Mouse (Mus musculus) C3H10T1/2 (cell line): ENCODE results near the gene Chchd10. TPM values are rescaled to one million over a fixed set of nuclear protein-coding genes. Genes with fewer than 3 reads are reported as not detected.

Experiments used
- polyA plus RNA-seq, 2 experiments: library from polyadenylated mRNA; unstranded; fragments of >200 nt; fragmentation: generic; extraction: Trizol; gene quantifications; one replicate each; pipeline ENCODE4 v1.2.1; 2012; ENCODE audit warnings: missing spikeins in 2 of 2

Chchd10 gene
- polyA plus RNA-seq = 1 to 10 TPM in 1 of 2 experiments, under 1 TPM in 1; 0.40 to 2.4 TPM

GRCm38 (mm10) chr10:75932891-75933290 lies at the start of gene Chchd10:
Chchd10 (plus strand) TSS chr10:75933130.

GRCm38 (mm10) chr10:75893089-75893750 lies 39.7 kb upstream of the Chchd10 start, which contains the start of gene Derl3:
Derl3 (plus strand) TSS chr10:75893413.

GRCm38 (mm10) chr10:75921026-75921725 lies 11.8 kb upstream of the Chchd10 start, which contains the start of gene Smarcb1:
Smarcb1 (minus strand) TSS chr10:75921617.

GRCm38 (mm10) chr10:75935680-75936541 lies 3.0 kb downstream of the Chchd10 start, which contains the start of gene Mmp11:
Mmp11 (minus strand) TSS chr10:75936496.

GRCm38 (mm10) chr10:75940520-75940919 lies 7.6 kb downstream of the Chchd10 start, which contains the start of gene Gm867:
Gm867 (minus strand) TSS chr10:75940672.

GRCm38 (mm10) chr10:75942736-75943477 lies 10.0 kb downstream of the Chchd10 start, which contains the start of gene Vpreb3:
Vpreb3 (plus strand) TSS chr10:75943057.

GRCm38 (mm10) chr10:75954381-75954811 lies 21.5 kb downstream of the Chchd10 start, which contains the start of gene Gm5134:
Gm5134 (plus strand) TSS chr10:75954514.

Other genes starting within 250 kb of the Chchd10 start
- gene Cabin1, start 168.8 kb upstream of the Chchd10 start, polyA plus RNA-seq = 10 to 100 TPM; 10.8 to 44.7 TPM
- gene Ddt, start 159.7 kb upstream of the Chchd10 start, polyA plus RNA-seq = 10 to 100 TPM; 42.5 to 79.9 TPM
- not detected for gene Gm20441, start 152.2 kb upstream of the Chchd10 start, polyA plus RNA-seq
- 1 to 10 TPM in 1 of 2 experiments, under 1 TPM in 1; 0.42 to 3.1 TPM for gene Gstt3, start 151.7 kb upstream of the Chchd10 start, polyA plus RNA-seq
- 10 to 100 TPM in 1 of 2 experiments, 1 to 10 TPM in 1; 6.2 to 43.9 TPM for gene Gstt1, start 134.5 kb upstream of the Chchd10 start, polyA plus RNA-seq
- gene Gstt4, start 110.6 kb upstream of the Chchd10 start, polyA plus RNA-seq = not detected
- 1 to 10 TPM in 1 of 2 experiments, under 1 TPM in 1; 0.08 to 1.2 TPM for gene Gstt2, start 95.7 kb upstream of the Chchd10 start, polyA plus RNA-seq
- 1,000 to 10,000 TPM in 1 of 2 experiments, 100 to 1,000 TPM in 1; 771 to 3,948 TPM for gene Mif, start 72.9 kb upstream of the Chchd10 start, polyA plus RNA-seq
- under 1 TPM in 1 of 2 experiments, not detected in 1; 0.45 TPM for gene Derl3, start 39.7 kb upstream of the Chchd10 start, polyA plus RNA-seq
- 100 to 1,000 TPM; 149 to 179 TPM for gene Smarcb1, start 11.5 kb upstream of the Chchd10 start, polyA plus RNA-seq
- gene Mmp11, start 3.4 kb downstream of the Chchd10 start, polyA plus RNA-seq = 10 to 100 TPM; 27.3 to 82.1 TPM
- gene Gm867, start 7.5 kb downstream of the Chchd10 start, polyA plus RNA-seq = not detected
- not detected for gene Vpreb3, start 9.9 kb downstream of the Chchd10 start, polyA plus RNA-seq
- not detected for gene Gm5134, start 21.4 kb downstream of the Chchd10 start, polyA plus RNA-seq
- 1 to 10 TPM in 1 of 2 experiments, under 1 TPM in 1; 0.47 to 3.3 TPM for gene Zfp280b, start 99.5 kb downstream of the Chchd10 start, polyA plus RNA-seq
- not detected for gene Slc5a4b, start 177.8 kb downstream of the Chchd10 start, polyA plus RNA-seq
- not detected for gene Slc5a4a, start 214.3 kb downstream of the Chchd10 start, polyA plus RNA-seq